Mouse (Mus musculus) cerebellum, postnatal 36 days (tissue): ENCODE results near the gene Cdc42ep2.
A peak's percentile ranks its signal among the peaks of the same experiment; 100 is the strongest.

Experiments
- DNase-seq, 2 experiments: peaks; one replicate each; pipeline ENCODE4 v3.0.0; 2021 to 2022; ENCODE audit warnings: mixed read lengths in 2 of 2

Cdc42ep2 gene

DNA sequence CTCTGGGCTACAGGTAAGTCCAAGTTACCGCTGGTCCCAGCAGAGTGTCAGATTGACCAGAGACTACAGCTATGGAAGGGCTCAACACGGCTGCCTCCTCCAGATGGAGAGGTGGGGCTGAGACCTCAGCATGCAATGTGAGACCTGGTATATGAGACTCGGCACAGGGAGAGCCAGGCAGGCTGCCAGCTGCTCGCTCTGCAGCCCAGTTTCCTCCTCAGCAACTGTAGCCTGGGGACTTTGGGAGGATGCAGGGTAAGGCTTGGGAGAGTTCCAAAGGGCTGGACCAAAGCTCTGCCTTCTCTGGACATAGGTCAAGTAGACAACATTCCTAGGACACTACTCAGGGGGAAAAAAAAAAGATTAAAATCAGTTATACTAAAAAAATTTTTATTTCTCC, 15.6 kb upstream of the Cdc42ep2 start:
- peak; percentile 88 to 90 for DNase-seq

DNA sequence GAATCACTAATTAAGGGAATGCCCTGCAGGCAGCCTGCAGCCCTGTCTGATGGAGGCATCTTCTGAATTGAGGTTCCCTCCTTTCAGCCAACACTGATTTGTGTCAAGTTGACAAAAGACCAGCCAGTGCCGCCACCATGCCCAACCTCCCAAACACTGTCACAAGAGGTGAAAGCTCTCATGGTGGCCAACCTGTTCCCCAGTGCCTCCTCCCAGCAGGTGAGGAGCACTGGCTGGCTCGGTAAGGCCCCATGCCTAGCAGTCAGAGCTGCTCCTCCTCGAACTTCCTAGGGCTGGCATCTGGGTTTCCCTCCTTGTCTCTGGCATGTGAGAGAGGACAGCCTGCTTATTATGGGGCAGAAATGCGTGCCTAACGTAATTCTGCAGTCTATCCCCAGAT, 15.1 kb upstream of the Cdc42ep2 start:
- peak in 1 of 2 experiments; percentile 39 for DNase-seq

DNA sequence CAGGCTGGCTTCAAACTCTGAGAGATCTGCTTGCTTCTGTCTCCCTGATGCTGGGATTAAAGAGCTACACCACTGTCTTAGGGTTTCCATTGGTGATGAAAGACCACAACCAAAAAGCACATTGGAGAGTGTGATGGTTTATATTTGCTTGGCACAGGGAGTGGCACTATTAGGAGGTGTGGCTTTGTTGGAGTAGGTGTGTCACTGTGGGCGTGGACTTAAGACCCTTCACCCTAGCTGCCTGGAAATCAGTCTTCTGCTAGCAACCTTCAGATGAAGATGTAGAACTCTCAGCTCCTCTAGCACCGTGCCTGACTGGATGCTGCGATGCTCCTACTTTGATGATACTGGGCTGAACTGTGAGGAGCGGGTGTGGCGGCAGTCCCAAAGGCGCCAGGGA, 13.9 kb upstream of the Cdc42ep2 start:
- no peak for DNase-seq

DNA sequence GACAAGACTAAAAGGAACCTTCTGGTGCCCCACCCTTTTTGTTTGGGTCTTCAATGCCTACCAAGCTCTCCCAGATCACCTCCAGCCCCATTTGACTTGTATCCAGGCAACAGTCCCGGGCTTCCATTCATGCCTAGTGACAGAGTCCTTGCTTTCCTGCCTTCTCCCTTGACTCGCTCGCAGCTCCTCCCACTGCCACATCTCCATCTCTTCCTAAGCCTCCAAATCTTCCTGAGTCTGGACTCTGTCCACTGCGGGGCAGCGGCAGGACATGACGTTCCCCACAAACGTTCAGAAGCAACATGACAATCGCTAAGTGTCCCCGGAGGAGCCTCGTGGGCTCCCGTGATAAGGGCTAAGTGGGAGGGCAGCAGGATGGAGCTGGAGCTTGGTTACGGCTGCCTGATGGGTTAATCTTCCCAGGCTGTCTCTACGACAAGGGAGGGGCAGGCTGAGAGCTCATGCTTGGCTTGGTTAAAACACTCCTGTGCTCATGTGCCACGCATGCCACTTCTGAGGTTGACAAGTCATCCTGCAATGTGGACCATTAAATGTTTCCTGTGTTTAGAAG, 13.3 kb upstream of the Cdc42ep2 start:
- peak in 1 of 2 experiments; percentile 28 for DNase-seq

DNA sequence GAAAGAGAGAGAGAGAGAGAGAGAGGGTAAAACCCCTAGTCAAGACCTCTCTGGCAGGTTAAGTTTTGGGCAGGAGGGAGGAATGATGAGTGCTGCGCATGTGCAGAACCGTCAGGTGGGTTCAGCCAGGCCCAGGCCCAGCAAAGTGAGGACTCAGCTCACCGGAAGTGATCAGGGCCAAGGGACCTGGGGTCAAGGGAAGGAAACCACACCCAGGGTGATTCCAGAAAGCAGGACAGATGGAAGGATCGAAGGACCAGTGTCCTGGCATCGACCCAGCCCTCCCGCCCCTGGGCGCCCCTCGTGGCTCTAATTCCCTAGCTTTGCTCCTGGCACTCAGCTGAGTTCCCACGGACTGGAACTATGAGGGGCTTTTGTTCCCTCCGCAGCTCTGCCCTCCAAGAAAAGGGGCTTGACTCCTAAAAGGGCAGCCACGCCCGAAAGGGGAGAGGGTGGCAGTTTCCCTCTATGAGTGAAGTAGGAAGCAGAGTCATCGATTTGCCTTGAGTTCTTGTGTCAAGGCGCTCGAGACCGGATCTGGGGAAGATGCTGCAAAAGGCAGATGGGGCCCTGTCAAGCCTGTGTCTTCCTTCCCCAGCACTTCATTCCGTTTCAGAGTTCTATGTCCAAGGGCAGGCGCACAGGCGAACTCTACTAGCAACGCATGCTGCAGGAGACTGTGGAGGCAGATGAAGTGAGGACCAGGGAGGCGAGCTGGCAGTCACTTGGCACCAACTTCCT, 12.6 kb upstream of the Cdc42ep2 start:
- no peak for DNase-seq

DNA sequence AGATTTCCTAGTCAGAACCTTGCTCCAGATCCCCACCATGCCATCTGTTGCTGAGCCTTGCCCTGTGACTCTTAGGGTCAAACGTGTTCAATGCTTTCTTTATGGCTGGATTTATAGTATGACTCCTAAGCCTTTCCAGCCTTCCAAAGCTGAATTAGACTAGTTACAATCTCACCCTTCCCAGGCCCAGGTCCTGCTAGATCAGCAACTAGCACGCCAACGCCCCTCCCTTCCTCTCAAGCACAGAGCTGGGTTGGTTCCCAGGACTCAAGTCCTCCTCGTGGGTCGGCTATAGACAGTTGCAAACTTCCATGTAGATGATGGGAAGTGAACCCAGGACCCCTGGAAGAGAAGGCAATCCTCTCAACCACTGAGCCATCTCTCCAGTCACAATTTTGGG, 11.1 kb upstream of the Cdc42ep2 start:
- DNase-seq = no peak

DNA sequence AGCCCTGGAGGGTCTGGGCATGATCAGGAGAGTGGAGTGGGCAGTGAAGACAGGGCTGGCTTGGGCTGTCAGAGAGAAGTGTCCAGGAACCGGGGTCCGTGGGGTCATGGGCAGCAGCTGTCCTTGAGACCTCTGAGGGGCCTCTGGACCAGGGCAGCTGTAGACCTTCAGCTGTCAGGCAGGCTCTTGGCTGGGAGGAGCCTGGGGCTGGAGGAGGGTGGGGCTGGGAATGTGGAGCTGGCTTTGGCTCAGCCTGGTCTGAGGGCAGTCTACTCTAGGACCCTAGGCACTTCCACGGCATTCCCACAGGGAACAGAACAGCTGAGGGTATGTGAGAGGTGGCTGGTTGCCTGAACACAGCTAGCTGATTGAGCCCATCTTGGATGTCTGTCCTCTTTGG, 10.7 kb upstream of the Cdc42ep2 start:
- DNase-seq = no peak

DNA sequence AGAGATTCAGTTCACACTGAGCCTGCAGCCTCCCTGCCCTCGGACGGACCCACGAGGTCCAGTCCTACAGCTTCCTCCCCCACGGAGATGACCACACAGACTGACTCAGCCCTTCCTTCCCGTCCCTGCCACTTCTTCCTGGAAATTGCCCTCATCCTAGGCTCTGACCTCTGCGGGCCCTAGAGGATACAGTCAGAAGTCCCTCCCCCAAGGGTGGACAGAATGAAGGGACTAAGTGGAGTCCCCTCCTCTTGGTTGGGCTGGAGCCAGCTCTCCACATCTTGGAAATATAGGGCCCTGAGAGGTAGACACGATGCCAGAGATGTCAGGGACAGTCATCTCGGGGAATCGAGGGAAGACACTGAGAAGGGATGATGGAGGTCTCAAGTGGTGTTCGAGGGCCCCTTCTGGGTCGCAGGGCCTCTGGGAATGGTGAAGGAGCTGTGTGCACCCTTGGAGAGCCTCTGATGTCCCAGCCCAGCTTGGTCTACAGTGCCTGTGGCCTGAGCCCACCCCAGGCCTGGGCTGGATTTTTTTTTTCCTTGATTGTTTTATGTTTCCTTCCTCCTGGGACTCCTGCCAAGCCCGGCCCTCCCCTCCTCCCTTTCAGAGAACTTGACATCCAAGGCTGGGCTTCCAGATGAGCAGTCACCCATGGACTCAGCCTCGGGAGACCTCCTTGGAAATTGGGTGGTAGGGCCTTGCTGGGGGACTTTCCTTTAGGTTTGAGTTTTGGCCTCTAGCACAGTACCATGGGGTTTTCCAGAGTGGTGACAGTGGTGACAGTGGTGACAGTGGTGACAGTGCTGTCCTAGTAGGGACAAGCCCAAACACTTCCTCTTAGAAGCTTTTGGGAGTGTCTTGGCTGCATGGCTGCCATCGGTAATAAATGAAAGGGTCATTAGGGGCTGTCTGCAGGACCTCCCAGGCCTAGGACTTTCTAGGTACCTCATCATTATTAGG, 5.3 kb upstream of the Cdc42ep2 start:
- no peak for DNase-seq

DNA sequence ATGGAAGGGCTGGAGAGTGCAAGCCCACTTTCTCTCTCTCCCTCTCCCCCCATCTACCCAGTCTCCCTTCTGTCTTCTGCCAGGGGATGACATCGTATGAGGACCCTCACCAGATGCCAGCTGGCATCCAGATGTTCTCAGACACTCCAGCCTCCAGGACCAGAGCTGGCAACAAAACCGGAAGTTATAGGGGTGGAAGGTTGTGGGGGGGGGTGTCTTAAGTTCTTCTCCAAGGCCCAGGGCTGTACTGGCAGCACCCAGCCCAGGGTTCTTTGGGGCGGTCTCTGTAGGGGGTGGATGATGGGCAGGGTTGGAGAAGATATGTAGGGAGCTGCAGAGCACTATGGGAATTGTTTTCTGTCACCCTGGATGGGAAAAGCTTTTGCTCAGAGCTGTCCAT, 3.9 kb upstream of the Cdc42ep2 start:
- DNase-seq = no peak

DNA sequence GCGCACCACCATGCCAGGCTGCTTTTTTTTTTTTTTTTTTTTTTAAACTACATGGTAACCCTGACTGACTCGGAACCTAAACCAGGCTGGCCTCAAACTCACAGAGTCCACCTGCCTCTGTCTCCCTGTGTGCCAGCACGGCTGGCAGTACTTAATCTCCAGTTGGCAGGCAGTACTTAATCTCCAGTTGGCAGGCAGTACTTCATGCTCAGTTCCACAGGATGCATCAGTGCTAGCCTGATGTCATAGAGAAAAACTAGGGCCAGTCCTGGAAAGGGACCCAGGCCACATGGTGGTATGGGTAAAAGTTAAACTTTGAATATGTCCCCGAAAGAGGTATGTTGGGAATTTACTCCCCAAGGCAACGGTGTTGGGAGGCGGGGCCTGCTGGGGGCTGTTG, 3.5 kb upstream of the Cdc42ep2 start:
- no peak for DNase-seq

DNA sequence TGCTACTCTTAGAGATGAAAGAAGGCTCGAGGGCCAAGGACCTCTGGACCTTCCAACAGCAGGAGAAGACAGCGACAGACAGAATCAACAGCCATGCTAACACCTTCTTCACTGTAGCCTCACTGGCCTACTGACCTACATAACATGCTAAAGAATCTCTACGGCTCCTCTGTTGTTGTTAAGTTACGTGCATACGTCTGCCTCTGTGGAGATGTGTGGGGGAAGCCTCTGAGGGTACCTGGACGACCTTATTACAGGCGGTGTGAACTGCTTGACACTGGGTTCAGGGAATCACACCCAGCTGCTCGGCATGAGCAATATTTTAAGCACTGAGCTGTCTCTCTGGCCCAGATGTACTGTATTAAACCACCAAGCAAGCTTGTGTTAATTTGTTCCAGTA, 2.9 kb upstream of the Cdc42ep2 start:
- DNase-seq = no peak

DNA sequence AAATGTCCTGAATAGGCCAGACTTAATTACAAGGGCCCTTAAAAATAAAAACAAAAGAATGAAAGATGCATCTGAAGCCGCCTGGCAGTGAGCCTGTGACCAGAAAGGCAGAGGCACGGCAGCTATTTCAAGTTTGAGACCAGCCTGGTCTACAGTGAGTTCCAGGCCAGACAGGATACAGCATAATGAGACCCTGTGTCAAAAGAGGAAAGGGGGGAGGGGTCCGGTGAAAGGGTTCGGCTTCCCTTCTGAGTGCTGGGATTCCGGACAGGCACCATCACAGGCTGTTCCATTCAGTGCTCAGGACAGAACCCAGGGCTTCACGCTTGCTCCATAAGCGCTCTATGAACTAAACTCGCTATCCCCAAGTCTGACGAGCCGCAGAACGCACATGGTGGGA, 2.4 kb upstream of the Cdc42ep2 start:
- no peak for DNase-seq

DNA sequence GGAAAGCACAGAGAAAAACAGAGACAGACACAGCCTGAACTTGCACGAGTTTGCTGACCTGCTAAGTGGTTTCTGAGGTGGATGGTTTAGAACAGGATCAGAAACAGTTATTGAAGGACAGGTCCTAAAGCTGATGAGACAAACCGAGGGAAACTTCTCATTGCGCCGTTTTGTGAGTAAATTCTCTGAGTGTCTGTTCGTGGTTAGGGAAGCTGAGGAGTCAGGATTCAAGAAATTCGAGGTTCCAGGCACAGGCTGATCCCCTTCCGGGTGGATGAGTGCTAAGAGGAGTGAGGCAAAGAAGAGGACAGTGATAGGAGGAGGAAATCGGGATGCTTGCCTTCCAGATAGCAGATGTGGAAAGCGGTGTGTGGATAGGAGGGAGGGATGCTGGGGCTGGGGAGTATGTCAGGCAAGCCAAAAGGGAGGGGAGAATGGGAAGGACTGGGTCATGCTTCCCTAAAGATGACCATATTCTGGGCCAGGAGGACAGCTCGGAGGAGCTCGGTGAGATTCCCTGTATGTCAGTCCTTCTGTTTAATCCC, 767 bp upstream of the Cdc42ep2 start:
- DNase-seq = no peak

DNA sequence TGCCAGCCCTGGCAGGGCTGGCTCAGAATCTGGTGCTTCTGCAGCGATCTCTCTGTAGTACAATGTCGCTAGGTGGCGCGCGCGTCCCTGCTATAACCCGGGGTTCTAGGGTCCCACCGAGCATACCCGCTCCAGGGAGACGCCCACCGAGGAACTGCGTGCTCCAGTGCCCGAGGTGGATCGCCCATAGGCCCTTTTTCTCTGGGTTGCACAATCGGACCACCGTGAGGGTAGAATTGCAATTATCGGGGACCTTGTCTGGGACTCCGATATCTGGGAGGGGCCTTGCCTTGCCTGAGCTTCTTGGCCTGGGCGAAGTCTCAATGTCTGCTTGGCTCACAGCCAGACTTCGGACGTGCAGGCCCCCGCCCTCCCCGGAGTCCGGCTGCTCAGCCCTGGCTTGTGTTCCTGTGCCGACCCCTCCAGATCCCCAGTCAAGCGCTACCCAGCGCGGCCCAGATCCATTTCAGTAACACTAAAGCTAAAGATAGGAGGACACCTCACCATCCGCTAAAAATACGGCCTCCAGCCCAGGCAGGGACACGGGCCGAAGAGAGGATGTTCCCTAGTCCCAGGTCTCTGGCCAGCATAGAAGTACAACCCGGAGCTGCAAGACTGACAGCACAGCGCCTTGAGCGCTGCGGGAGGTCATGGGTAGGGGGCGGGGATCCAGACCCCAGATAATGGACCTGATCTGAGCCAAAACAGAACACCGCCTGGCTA, 465 bp downstream of the Cdc42ep2 start:
- peak; percentile 89 to 93 for DNase-seq

DNA sequence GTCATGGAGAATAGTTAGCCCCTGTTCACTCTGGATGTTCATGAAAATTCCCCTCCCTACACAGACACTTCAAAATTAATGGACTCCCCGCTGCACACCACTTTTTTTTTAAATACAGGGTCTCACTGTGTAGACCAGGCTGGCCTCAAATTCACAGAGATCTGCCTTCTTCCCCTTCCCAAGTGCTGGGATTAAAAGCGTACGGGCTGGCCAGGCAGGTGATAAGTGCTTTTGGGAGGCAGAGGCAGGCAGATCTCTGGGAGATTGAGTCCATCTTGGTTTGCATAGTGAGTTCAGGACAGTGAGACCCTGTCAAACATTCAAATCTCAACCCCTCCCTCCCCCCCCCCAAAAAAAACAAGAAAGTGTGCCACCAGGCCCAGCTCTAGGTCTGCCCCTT, 1.7 kb downstream of the Cdc42ep2 start:
- DNase-seq = no peak

DNA sequence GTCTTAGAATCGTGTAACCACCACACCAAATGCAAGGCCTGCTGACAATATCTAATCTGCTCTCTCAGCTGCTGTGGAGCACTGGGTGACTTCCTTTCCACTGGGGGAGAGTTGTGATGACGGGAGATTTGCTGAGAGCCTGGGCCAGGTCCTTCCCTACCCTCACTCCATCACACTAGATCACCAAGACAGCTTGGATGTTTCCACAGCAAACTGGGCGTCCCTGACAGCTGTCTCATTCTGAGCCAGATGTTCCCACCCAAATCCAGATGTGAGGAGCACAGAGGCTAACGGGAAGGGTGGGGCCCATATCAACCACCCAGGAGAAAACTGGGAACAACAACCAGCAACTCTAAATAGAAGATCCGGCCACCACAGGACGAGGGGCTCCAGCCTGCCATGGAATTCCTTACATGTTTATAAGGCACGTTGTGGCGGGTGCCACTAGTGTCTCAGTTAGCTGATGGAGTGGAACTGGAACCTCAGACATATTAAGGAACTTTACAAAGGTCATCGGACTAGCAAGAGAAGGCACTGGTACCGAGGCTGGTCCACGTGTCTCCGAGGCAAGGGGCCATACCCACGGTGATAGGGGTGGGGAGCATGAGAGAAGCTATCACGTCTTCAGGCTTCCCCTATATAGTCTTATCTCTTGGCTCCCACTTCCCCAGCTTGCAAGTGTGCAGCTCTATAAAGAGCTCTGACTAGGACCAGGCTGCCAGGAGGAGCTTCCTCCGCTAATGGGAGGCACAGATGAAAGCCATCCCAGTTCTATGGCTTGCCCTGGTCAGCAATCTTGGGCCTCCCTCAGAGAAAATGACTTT, 2.3 kb downstream of the Cdc42ep2 start:
- no peak for DNase-seq

DNA sequence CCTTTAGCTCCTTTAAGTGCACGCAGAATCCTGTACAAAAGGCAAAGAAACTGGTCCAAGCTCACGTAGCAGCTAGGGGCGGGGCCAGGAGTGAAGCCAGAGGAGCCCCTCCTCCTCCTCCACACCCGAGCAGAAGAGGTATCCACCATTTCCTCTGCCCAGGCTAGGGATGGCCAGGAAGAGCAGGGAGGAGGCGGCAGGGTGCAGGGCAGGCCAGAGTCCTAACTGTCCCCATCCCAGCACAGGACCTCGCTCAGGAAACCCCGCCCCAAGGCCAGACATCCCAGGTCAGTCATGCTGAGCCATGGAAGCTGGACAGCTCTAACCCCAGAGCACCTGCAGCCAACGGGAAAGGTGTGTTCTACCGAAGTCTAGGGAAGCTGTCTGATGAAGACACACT, 2.9 kb downstream of the Cdc42ep2 start:
- no peak for DNase-seq

DNA sequence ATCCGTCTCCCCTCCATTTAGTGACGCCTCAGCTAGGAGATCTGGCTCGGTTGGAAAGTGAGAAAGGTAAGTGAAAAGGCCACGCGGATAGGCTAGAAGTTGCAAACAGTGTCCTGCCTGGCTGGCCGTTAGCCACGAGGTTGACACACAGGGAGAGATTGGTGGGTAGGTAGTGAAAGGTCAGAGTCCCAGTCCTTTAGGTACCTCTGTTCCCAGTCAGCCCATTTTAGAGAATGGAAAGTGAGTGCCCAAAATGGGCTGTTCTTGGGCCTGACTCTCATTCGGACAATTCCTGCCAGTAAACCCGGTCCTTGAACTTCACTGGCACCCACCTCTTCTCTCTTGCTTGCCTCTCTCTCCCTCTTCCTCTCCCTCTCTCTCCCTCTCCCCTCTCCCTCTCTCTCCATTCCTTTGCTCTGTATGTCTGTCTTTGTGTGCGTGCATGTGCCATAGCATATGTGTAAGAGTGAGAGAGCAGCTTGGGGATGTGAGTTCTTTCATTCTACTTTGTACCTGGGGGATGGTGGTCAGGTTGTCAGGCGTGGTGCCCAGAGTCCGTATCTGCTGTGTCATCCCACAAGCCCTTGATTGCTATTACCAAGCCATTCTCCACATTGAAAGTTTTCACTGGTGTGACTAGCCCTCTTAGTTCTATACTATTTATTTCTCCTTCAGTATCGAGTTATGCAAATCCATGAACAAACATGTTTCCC, 11.5 kb downstream of the Cdc42ep2 start, which contains the start of gene Dpf2:
Dpf2 (minus strand) TSS at position 4 of the 713 bp plus-strand sequence.
- no peak for DNase-seq

DNA sequence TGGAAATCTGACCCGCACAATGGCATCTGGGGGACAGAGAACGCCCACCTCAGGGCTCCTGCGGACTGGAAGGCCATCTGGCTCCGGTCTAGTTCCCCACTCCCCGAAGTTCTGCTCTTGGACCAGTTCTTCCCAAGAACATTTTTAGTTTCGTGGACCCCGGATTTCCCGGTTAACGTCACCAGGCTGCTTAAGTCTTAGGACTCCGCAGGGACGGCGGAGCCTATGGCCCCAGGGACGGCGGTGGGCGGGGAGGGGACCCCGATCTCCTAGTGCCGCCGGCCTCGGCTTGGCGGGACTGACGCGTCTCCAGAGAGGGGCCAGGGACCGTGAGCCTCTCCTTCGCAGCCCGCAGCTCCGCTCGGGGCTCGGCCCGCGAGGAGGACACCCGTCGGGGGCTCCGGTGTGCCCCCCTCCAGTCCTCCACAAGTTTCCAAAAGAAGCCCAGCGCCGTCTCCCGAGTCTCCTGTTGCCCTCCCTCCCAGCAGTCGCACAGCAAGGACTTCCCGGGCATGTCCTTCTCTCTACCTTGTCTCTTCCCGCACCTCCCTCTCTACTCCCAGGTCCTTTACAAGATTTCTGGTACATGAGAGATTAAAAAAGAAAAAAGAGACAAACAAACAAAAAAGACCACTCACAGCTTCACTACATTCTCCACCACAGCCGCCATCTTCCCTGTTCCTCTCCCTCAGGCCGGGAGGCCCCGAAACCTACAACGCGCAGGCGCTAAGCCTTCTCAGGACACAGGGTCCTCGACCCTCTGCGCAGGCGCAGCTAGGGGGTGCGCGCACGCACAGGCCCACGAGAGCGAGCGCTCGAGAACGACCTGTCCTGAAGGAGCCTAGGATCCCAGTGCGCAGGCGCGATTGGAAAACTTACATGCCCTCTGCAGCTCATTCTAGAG, 12.3 kb downstream of the Cdc42ep2 start:
- peak; percentile 99 to 100 for DNase-seq
